Mouse (Mus musculus): Measurements from ENCODE around the gene 9830107B12Rik. TPM values are rescaled to one million over a fixed set of nuclear protein-coding genes. Genes with fewer than 3 reads are reported as not detected.
A peak's percentile ranks its signal among the peaks of the same experiment; 100 is the strongest.

9830107B12Rik gene
- polyA plus RNA-seq, 1 experiment from 2014 or later, result 0.12 TPM

DNA sequence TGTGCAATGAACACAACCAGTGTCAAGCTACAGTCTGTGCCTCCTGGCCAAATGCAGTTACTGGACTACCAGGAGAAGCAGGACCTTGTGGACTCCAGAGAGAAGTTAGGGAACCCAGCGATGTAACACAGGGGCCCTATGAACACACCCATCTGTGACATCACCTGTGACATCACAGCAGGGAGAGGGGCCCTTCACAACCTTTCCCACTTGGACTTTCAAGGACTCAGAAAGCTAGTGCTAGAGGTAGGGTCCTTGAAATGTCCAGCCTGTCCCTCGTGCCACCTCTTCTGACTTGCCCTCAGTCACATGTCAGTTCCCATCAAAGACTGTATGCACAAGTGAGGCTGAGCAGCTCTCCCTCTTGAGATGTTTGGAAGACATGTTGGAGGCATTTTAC is 56.6 kb downstream of the 9830107B12Rik start:
- WGBS, result 70% methylated on average over 2 of the region's 2 CpGs
- H3K36me3 ChIP-seq (ENCODE audit: insufficient read depth, low read length), result no peaks in the 10 kb centered on the region
- no peaks in the 10 kb centered on the region for H3K9me3 ChIP-seq (ENCODE audit: low read length)
- no peak overlapping the region for H3K27ac ChIP-seq (ENCODE audit: low read length)
- H3K9ac ChIP-seq (replicated peaks; ENCODE audit: low read depth), result no peak overlapping the region
- no peak overlapping the region for H3K4me2 ChIP-seq (replicated peaks; ENCODE audit: low read depth, low read length)
- H3K4me3 ChIP-seq (ENCODE audit: low read depth, low read length), result no peak overlapping the region
- TF ChIP-seq CTCF (IDR thresholded peaks at IDR 0.05), result no peak
- TF ChIP-seq EP300 (IDR thresholded peaks at IDR 0.05), result no peak
- ATAC-seq, result peak; percentile 14; the same call in 1 of the 2 replicates
- H3K4me1 ChIP-seq (ENCODE audit: insufficient read depth, low read depth, low read length), result no peaks in the 10 kb centered on the region
- DNase-seq (ENCODE audit: low spot score), result no peak
- 0 out of 2 replicates have a peak, but pooled peaks cover 3% of the 10 kb centered on the region for H3K27me3 ChIP-seq (replicated peaks; ENCODE audit: insufficient read depth, low read length)

DNA sequence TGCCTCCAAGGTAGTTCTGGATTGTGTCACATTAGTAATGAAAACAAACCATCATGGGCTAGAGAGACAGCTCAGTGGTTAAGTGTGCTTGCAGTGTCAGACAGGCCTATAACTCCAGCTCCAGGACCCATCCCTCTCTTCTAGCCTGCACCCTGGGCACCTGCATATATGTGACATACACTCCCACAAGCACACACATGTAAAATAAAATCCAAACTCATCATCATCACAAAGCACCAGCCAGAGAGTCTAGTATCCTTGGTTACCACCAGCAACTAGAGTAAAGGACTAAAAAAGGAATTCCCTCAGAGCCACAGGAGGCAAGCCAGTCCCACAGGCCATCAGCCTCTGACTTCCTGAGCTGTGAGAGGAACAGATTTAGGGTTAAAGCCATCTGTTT is 57.0 kb downstream of the 9830107B12Rik start, which contains the start of gene 1700067P10Rik:
TSS of gene 1700067P10Rik (plus strand) at position 301 of the 400 bp plus-strand sequence.
- TF ChIP-seq CTCF (IDR thresholded peaks at IDR 0.05), result no peak
- TF ChIP-seq EP300 (IDR thresholded peaks at IDR 0.05), result no peak
- Histone ChIP-seq H3K4me2 (replicated peaks; ENCODE audit: low read depth, low read length) (no peak within 1 kb of the TSS), H3K4me1 (ENCODE audit: insufficient read depth, low read depth, low read length) (no peaks in the 10 kb centered on the region), H3K36me3 (ENCODE audit: insufficient read depth, low read length) (no peaks in the 10 kb centered on the region), H3K9ac (replicated peaks; ENCODE audit: low read depth) (no peak within 1 kb of the TSS), H3K27me3 (replicated peaks; ENCODE audit: insufficient read depth, low read length) (no peaks in the 10 kb centered on the region), H3K27ac (ENCODE audit: low read length) (no peak within 1 kb of the TSS), H3K9me3 (ENCODE audit: low read length) (no peaks in the 10 kb centered on the region), H3K4me3 (ENCODE audit: low read depth, low read length) (no peak within 1 kb of the TSS)
- ATAC-seq (no peak), DNase-seq (ENCODE audit: low spot score) (no peak)

DNA sequence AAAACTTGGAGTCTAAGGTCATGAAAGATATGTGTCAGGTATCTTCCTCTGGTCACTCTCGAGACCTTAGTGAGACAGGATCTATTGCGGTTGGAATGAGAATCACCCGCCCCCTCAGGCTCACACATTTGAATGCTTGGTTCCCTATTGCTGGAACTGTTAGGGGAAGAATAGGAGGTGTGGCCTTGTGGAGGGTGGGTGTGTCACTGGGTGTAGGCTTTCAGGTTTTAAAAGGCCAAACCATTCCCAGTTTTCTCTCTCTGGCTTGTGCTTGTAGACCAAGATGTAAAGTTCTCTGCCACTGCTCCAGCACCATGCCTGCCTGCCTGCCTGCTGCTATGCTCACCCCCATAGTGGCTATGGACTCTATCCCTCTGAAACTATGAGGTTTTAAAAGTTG is 65.4 kb downstream of the 9830107B12Rik start:
- WGBS, result 49% methylated on average over 3 of the region's 3 CpGs
- no peaks in the 10 kb centered on the region for H3K36me3 ChIP-seq (ENCODE audit: insufficient read depth, low read length)
- ATAC-seq, result no peak

More for the DNA sequence above, 65.4 kb downstream of the 9830107B12Rik start:
- DNase-seq (ENCODE audit: low spot score), result no peak
- no peaks in the 10 kb centered on the region for H3K4me1 ChIP-seq (ENCODE audit: insufficient read depth, low read depth, low read length)
- H3K9me3 ChIP-seq (ENCODE audit: low read length), result no peaks in the 10 kb centered on the region
- TF ChIP-seq EP300 (IDR thresholded peaks at IDR 0.05) (no peak), CTCF (IDR thresholded peaks at IDR 0.05) (no peak)
- no peak overlapping the region for H3K27ac ChIP-seq (ENCODE audit: low read length)
- no peak overlapping the region for H3K4me2 ChIP-seq (replicated peaks; ENCODE audit: low read depth, low read length)
- no peak overlapping the region for H3K9ac ChIP-seq (replicated peaks; ENCODE audit: low read depth)
- H3K4me3 ChIP-seq (ENCODE audit: low read depth, low read length), result no peak overlapping the region
- no peaks in the 10 kb centered on the region for H3K27me3 ChIP-seq (replicated peaks; ENCODE audit: insufficient read depth, low read length)

Other genes with a start within 250 kb of the 9830107B12Rik start
- gene Foxp4, start 221.6 kb downstream of the 9830107B12Rik start, polyA plus RNA-seq (2015; fragmentation: Nextera tagmentation; extraction: Ambion mirVana), result 10.2 and 14.3 TPM in 2 replicates
- not detected in 2 replicates for gene 1700122O11Rik, start 108.0 kb downstream of the 9830107B12Rik start, polyA plus RNA-seq (2015; fragmentation: Nextera tagmentation; extraction: Ambion mirVana)
- not detected in 2 replicates for gene 1700067P10Rik, start 56.9 kb downstream of the 9830107B12Rik start, polyA plus RNA-seq (2015; fragmentation: Nextera tagmentation; extraction: Ambion mirVana)
- 0.52 and 0.80 TPM in 2 replicates for gene A530064D06Rik, start 21.0 kb upstream of the 9830107B12Rik start, polyA plus RNA-seq (2015; fragmentation: Nextera tagmentation; extraction: Ambion mirVana)
- 1.4 and 1.7 TPM in 2 replicates for gene Trem1, start 86.5 kb upstream of the 9830107B12Rik start, polyA plus RNA-seq (2015; fragmentation: Nextera tagmentation; extraction: Ambion mirVana)
- 1.7 and 2.0 TPM in 2 replicates for gene Trem3, start 101.5 kb upstream of the 9830107B12Rik start, polyA plus RNA-seq (2015; fragmentation: Nextera tagmentation; extraction: Ambion mirVana)
- 2.2 and 2.8 TPM in 2 replicates for gene Treml4, start 118.0 kb upstream of the 9830107B12Rik start, polyA plus RNA-seq (2015; fragmentation: Nextera tagmentation; extraction: Ambion mirVana)
- 0.40 and 0.54 TPM in 2 replicates for gene Treml2, start 153.2 kb upstream of the 9830107B12Rik start, polyA plus RNA-seq (2015; fragmentation: Nextera tagmentation; extraction: Ambion mirVana)
- gene B430306N03Rik, start 169.9 kb upstream of the 9830107B12Rik start, polyA plus RNA-seq (2015; fragmentation: Nextera tagmentation; extraction: Ambion mirVana), result 0.58 and 0.92 TPM in 2 replicates
- 5.1 and 6.8 TPM in 2 replicates for gene Trem2, start 200.1 kb upstream of the 9830107B12Rik start, polyA plus RNA-seq (2015; fragmentation: Nextera tagmentation; extraction: Ambion mirVana)
- 4.3 and 5.0 TPM in 2 replicates for gene Treml1, start 213.6 kb upstream of the 9830107B12Rik start, polyA plus RNA-seq (2015; fragmentation: Nextera tagmentation; extraction: Ambion mirVana)

All from lung, postnatal 0 days (tissue).